Mouse (Mus musculus) kidney, embryonic 15.5 days (tissue): ENCODE measurements around the gene Cep295. TPM values are rescaled to one million over a fixed set of nuclear protein-coding genes. Genes with fewer than 3 reads are reported as not detected.
"Not testable (repeated sequence)": the region's sequence is repeated elsewhere in the genome, so short reads cannot be mapped to it uniquely, and the experiment has no call there.

ENCODE experiments used
- ATAC-seq: fragments of 200-750 bp; cut with Nextera tagmentation; replicated peaks from 2 replicates; pipeline ENCODE4 v1.8.0; 2017; ENCODE audit warnings: moderate TSS enrichment; ENCODE audit not compliant: low FRiP score
- H3K27ac ChIP-seq: fragments of 300-500 bp; sonication (generic); 2 replicates; pipeline ENCODE4 v1.5.1; 2015; ENCODE audit warnings: mild to moderate bottlenecking, inconsistent platforms
- H3K27me3 ChIP-seq: fragments of 300-500 bp; sonication (generic); 2 replicates; pipeline ENCODE4 v1.6.1; 2015; ENCODE audit warnings: inconsistent platforms
- H3K36me3 ChIP-seq: fragments of 300-500 bp; sonication (generic); 2 replicates; pipeline ENCODE4 v1.6.1; 2015; ENCODE audit warnings: inconsistent platforms
- H3K4me1 ChIP-seq: fragments of 300-500 bp; sonication (generic); 2 replicates; pipeline ENCODE4 v1.6.1; 2015; ENCODE audit warnings: inconsistent platforms
- H3K4me2 ChIP-seq: fragments of 300-500 bp; sonication (generic); 2 replicates; pipeline ENCODE4 v1.6.1; 2015; ENCODE audit warnings: moderate library complexity, mild to moderate bottlenecking, inconsistent platforms
- H3K4me3 ChIP-seq: fragments of 300-500 bp; sonication (generic); replicated peaks from 2 replicates; pipeline ENCODE4 v1.5.1; 2015; ENCODE audit warnings: mild to moderate bottlenecking, inconsistent platforms
- H3K9ac ChIP-seq: fragments of 300-500 bp; sonication (generic); 2 replicates; pipeline ENCODE4 v1.6.1; 2015; ENCODE audit warnings: mild to moderate bottlenecking, inconsistent platforms
- H3K9me3 ChIP-seq: fragments of 300-500 bp; sonication (generic); replicated peaks from 2 replicates; pipeline ENCODE4 v1.6.1; 2016; ENCODE audit warnings: inconsistent platforms
- WGBS: fragments of 180-500 bp; shearing (Covaris S2); methylation state at CpG from one replicate; pipeline ENCODE4 v1.1.7; 2015; ENCODE audit warnings: mixed read lengths; 5-methylcytosine and 5-hydroxymethylcytosine counted together
- polyA plus RNA-seq: library from polyadenylated mRNA; unstranded; fragments of >200 nt; fragmentation: Nextera tagmentation; extraction: Ambion mirVana; gene quantifications from 2 replicates; pipeline ENCODE4 v1.2.1, GENCODE M21; 2015

The Cep295 gene
- polyA plus RNA-seq, 1 experiment from 2014 or later: 18.2 TPM

GRCm38 (mm10) chr9:15318170-15318742 is 39.3 kb downstream of the Cep295 start:
- 74% methylated on average over 2 of the region's 2 CpGs for WGBS
- no peaks in the 10 kb centered on the region for H3K9me3 ChIP-seq
- H3K4me1 ChIP-seq: no peaks in the 10 kb centered on the region
- H3K4me2 ChIP-seq: no peak overlapping the region
- no peak overlapping the region for H3K27ac ChIP-seq
- H3K9ac ChIP-seq: no peak overlapping the region
- 0 out of 2 replicates have a peak, but pooled peaks have one; percentile 25 for ATAC-seq
- H3K36me3 ChIP-seq: peaks cover 79% of the 10 kb centered on the region
- H3K27me3 ChIP-seq: no peaks in the 10 kb centered on the region
- no peak overlapping the region for H3K4me3 ChIP-seq

- Histone ChIP-seq H3K9ac (no peak overlapping the region), H3K4me1 (no peaks in the 10 kb centered on the region), H3K4me2 (no peak overlapping the region), H3K27me3 (no peaks in the 10 kb centered on the region), H3K36me3 (peaks cover 79% of the 10 kb centered on the region), H3K4me3 (no peak overlapping the region), H3K9me3 (no peaks in the 10 kb centered on the region), H3K27ac (no peak overlapping the region)
- WGBS: 61% methylated on average over 5 of the region's 5 CpGs
- ATAC-seq: no peak
Measured at GRCm38 (mm10) chr9:15317223-15318169, 40.1 kb downstream of the Cep295 start.

DNA sequence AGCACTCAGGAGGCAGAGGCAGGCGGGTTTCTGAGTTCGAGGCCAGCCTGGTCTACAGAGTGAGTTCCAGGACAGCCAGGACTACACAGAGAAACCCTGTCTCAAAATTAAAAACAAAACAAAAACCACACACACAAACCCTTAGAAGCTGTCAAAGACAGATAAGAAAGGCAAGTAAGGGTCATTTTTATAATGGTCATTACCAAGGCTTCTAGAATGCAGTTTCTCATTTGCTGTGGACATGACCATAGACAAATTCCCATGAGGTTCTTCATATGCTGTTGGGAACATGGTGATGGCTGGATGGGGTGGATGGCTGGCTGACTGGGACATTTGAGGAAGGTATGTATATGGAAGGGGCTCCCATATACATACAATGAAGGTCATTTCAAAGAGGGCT is 41.3 kb downstream of the Cep295 start:
- H3K9ac ChIP-seq, ATAC-seq: not testable (repeated sequence)

DNA sequence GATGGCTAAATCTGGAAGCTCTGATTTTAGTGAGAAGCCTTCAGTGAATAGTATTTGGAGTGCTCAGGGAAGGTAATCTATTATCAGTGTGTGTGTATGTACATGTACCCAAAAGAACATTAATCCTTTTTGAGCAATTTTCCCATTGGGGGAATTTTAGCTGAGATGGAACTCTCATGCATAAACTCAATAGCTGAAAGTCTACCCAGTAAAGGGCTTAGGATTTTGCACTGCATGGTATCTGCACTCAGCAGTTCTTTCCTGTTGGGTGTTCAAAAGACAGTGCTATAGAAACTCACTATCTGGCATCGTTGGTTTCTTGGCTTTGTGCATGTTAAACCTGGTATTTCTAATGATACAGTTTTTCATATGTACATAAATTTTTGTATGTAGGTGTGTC is 43.0 kb downstream of the Cep295 start:
- no peaks in the 10 kb centered on the region for H3K9me3 ChIP-seq
- no peak overlapping the region for H3K9ac ChIP-seq
- H3K27ac ChIP-seq: no peak overlapping the region
- no peaks in the 10 kb centered on the region for H3K27me3 ChIP-seq
- H3K4me2 ChIP-seq: no peak overlapping the region
- no peak overlapping the region for H3K4me3 ChIP-seq
- no peaks in the 10 kb centered on the region for H3K4me1 ChIP-seq
- 98% methylated on average over 1 of the region's 1 CpGs for WGBS
- H3K36me3 ChIP-seq: peaks cover 86% of the 10 kb centered on the region
- ATAC-seq: no peak

More for the DNA sequence above, 41.3 kb downstream of the Cep295 start:
- H3K36me3 ChIP-seq: peaks cover 78% of the 10 kb centered on the region
- not testable (repeated sequence) for H3K4me1 ChIP-seq, H3K9me3 ChIP-seq, H3K27me3 ChIP-seq, H3K27ac ChIP-seq, H3K4me3 ChIP-seq, H3K4me2 ChIP-seq
- WGBS: 90% methylated on average over 2 of the region's 2 CpGs

GRCm38 (mm10) chr9:15313633-15314032 is 44.0 kb downstream of the Cep295 start:
- Histone ChIP-seq H3K4me1 (peaks cover 9% of the 10 kb centered on the region), H3K4me2 (no peak overlapping the region), H3K4me3 (no peak overlapping the region), H3K27ac (no peak overlapping the region), H3K9ac (no peak overlapping the region), H3K36me3 (peaks cover 95% of the 10 kb centered on the region), H3K9me3 (no peaks in the 10 kb centered on the region), H3K27me3 (no peaks in the 10 kb centered on the region)
- WGBS: 81% methylated on average over 5 of the region's 5 CpGs
- ATAC-seq: no peak

- H3K27ac ChIP-seq: no peak overlapping the region
Measured at GRCm38 (mm10) chr9:15312054-15312735, 45.4 kb downstream of the Cep295 start.

GRCm38 (mm10) chr9:15310179-15310578 is 47.4 kb downstream of the Cep295 start:
- peaks cover 68% of the 10 kb centered on the region for H3K36me3 ChIP-seq
- ATAC-seq: no peak
- no peaks in the 10 kb centered on the region for H3K9me3 ChIP-seq
- H3K9ac ChIP-seq: no peak overlapping the region
- no peaks in the 10 kb centered on the region for H3K27me3 ChIP-seq
- no peak overlapping the region for H3K27ac ChIP-seq
- H3K4me2 ChIP-seq: no peak overlapping the region
- 93% methylated on average over 1 of the region's 1 CpGs for WGBS
- H3K4me1 ChIP-seq: peaks cover 30% of the 10 kb centered on the region
- H3K4me3 ChIP-seq: no peak overlapping the region

More at GRCm38 (mm10) chr9:15312054-15312735, 45.4 kb downstream of the Cep295 start:
- H3K4me2 ChIP-seq: no peak overlapping the region
- ATAC-seq: no peak
- H3K4me3 ChIP-seq: no peak overlapping the region
- no peak overlapping the region for H3K9ac ChIP-seq
- H3K27me3 ChIP-seq: no peaks in the 10 kb centered on the region
- peaks cover 86% of the 10 kb centered on the region for H3K36me3 ChIP-seq
- 93% methylated on average over 2 of the region's 2 CpGs for WGBS
- H3K4me1 ChIP-seq: peaks cover 23% of the 10 kb centered on the region
- no peaks in the 10 kb centered on the region for H3K9me3 ChIP-seq

DNA sequence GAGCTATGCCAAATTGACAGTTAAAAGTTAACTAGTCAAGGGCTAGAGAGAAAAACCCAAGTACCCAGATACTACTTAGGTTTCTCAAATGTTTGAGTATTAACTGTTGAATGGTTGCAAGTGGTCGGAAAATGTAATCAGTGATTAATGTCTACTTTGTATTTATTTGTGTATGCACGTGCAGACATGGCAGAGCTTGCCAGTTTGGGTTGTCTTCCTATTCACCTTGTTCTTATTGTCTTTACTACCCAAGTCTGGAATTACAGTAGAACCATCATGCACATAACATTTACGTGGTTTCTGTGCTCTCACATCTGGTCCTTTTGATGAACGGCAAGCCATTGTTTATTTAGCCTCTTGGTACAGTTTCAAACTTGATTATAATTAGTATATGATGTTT is 48.2 kb downstream of the Cep295 start:
- Histone ChIP-seq H3K4me2 (peak overlapping the region; percentile 43), H3K9ac (no peak overlapping the region), H3K4me3 (peak overlapping the region; percentile 2), H3K4me1 (peaks cover 30% of the 10 kb centered on the region), H3K27me3 (no peaks in the 10 kb centered on the region), H3K36me3 (peaks cover 61% of the 10 kb centered on the region), H3K9me3 (no peaks in the 10 kb centered on the region), H3K27ac (no peak overlapping the region)
- ATAC-seq: no peak
- WGBS: 63% methylated on average over 4 of the region's 4 CpGs

GRCm38 (mm10) chr9:15308254-15308653 is 49.3 kb downstream of the Cep295 start:
- Histone ChIP-seq H3K36me3 (peaks cover 49% of the 10 kb centered on the region), H3K4me2 (peak overlapping the region; percentile 63), H3K4me1 (peaks cover 30% of the 10 kb centered on the region), H3K9me3 (no peaks in the 10 kb centered on the region), H3K4me3 (peak overlapping the region; percentile 23; the same call in 1 of the 2 replicates), H3K27ac (no peak overlapping the region), H3K9ac (no peak overlapping the region), H3K27me3 (no peaks in the 10 kb centered on the region)
- ATAC-seq: no peak
- WGBS: 53% methylated on average over 2 of the region's 2 CpGs

- H3K27me3 ChIP-seq: no peaks in the 10 kb centered on the region
- H3K4me1 ChIP-seq: peaks cover 34% of the 10 kb centered on the region
- ATAC-seq: no peak
- H3K9me3 ChIP-seq: no peaks in the 10 kb centered on the region
- peak overlapping the region; percentile 99 for H3K9ac ChIP-seq
- H3K36me3 ChIP-seq: peaks cover 40% of the 10 kb centered on the region
- H3K27ac ChIP-seq: 0 out of 2 replicates have a peak overlapping the region, but pooled peaks have one; percentile 19
- H3K4me3 ChIP-seq: peak overlapping the region; percentile 97
- 6% methylated on average over 6 of the region's 6 CpGs for WGBS
- peak overlapping the region; percentile 63 for H3K4me2 ChIP-seq
Measured at GRCm38 (mm10) chr9:15307257-15307656, 50.3 kb downstream of the Cep295 start.

GRCm38 (mm10) chr9:15306398-15307119 is 51.0 kb downstream of the Cep295 start, which contains the start of gene 4931406C07Rik:
Gene 4931406C07Rik (minus strand): TSS chr9:15306448.
- Histone ChIP-seq H3K36me3 (peaks cover 33% of the 10 kb centered on the region), H3K9ac (peak within 1 kb of the TSS; percentile 99), H3K27me3 (no peaks in the 10 kb centered on the region), H3K4me3 (peak within 1 kb of the TSS; percentile 97), H3K4me1 (peaks cover 36% of the 10 kb centered on the region), H3K27ac (peak within 1 kb of the TSS; percentile 95), H3K9me3 (no peaks in the 10 kb centered on the region), H3K4me2 (peak within 1 kb of the TSS; percentile 63)
- under 1% methylated on average over 35 of the region's 35 CpGs for WGBS
- ATAC-seq: peak; percentile 85
